Mouse (Mus musculus) MEL (cell line): ENCODE data around the gene Rasl11b. TPM values are rescaled to one million over a fixed set of nuclear protein-coding genes. Genes with fewer than 3 reads are reported as not detected.

Source experiments
- DNase-seq: peaks from one replicate; pipeline ENCODE4 v3.0.0; 2011; ENCODE audit warnings: low read depth, low spot score
- H3K27ac ChIP-seq: 2 replicates; pipeline ENCODE4 v1.5.1; 2012; ENCODE audit warnings: low read depth, mild to moderate bottlenecking, control low read depth, low read length, moderate library complexity; ENCODE audit not compliant: control insufficient read depth
- H3K27me3 ChIP-seq, 2 experiments: fragments of 150-350 bp in 1 of 2; sonication (generic) in 1 of 2; 2 replicates each; pipeline ENCODE4 v1.6.1; 2012; ENCODE audit warnings: low read length in 2 of 2, mild to moderate bottlenecking in 2 of 2, improper control_type of control experiment in 1 of 2, moderate library complexity in 1 of 2; ENCODE audit not compliant: insufficient read depth in 2 of 2, control insufficient read depth in 1 of 2
- H3K36me3 ChIP-seq, 2 experiments: 2 replicates each; pipeline ENCODE4 v1.6.1; 2012 to 2014; ENCODE audit warnings: low read length in 2 of 2, improper control_type of control experiment in 1 of 2, inconsistent platforms in 1 of 2, mild to moderate bottlenecking in 1 of 2; ENCODE audit not compliant: insufficient read depth in 2 of 2, control insufficient read depth in 1 of 2
- H3K4me1 ChIP-seq, 2 experiments: fragments of 150-350 bp in 1 of 2; sonication (generic) in 1 of 2; 2 replicates each; pipeline ENCODE4 v1.6.1; 2012; ENCODE audit warnings: low read length in 2 of 2, improper control_type of control experiment in 1 of 2, mild to moderate bottlenecking in 1 of 2; ENCODE audit not compliant: insufficient read depth in 2 of 2, control insufficient read depth in 1 of 2
- H3K4me3 ChIP-seq, 2 experiments: fragments of 150-350 bp in 1 of 2; sonication (generic) in 1 of 2; 2 replicates each; pipeline ENCODE4 v1.5.1; 2012; ENCODE audit warnings: low read depth in 2 of 2, low read length in 2 of 2, mild to moderate bottlenecking in 2 of 2, moderate library complexity in 2 of 2, control low read depth in 1 of 2, improper control_type of control experiment in 1 of 2; ENCODE audit not compliant: control insufficient read depth in 1 of 2, insufficient read depth in 1 of 2
- H3K79me2 ChIP-seq: 2 replicates; pipeline ENCODE4 v1.6.1; 2012; ENCODE audit warnings: mild to moderate bottlenecking, low read length, moderate library complexity; ENCODE audit not compliant: control insufficient read depth, poor library complexity, insufficient read depth
- H3K9ac ChIP-seq: 2 replicates; pipeline ENCODE4 v1.6.1; 2012; ENCODE audit warnings: low read depth, mild to moderate bottlenecking, control low read depth, low read length, moderate library complexity; ENCODE audit not compliant: control insufficient read depth, poor library complexity, severe bottlenecking
- H3K9me3 ChIP-seq: fragments of 150-350 bp; sonication (generic); replicated peaks from 2 replicates; pipeline ENCODE4 v1.6.1; 2012; ENCODE audit warnings: mild to moderate bottlenecking, low read length, improper control_type of control experiment, moderate library complexity; ENCODE audit not compliant: insufficient read depth
- BHLHE40 ChIP-seq: IDR thresholded peaks from 2 replicates; pipeline ENCODE4 v1.6.1; 2012; ENCODE audit warnings: low read depth, mild to moderate bottlenecking, inconsistent platforms, low read length, improper control_type of control experiment, borderline replicate concordance
- ELF1 ChIP-seq: IDR thresholded peaks from 2 replicates; pipeline ENCODE4 v1.6.1; 2014; ENCODE audit warnings: low read depth, mild to moderate bottlenecking, inconsistent platforms, low read length, improper control_type of control experiment, moderate library complexity
- EP300 ChIP-seq, 2 experiments: IDR thresholded peaks; 2 replicates each; pipeline ENCODE4 v1.6.1; 2011; ENCODE audit warnings: improper control_type of control experiment in 2 of 2, low read length in 2 of 2, low read depth in 1 of 2, mild to moderate bottlenecking in 1 of 2
- ETS1 ChIP-seq: IDR thresholded peaks from 2 replicates; pipeline ENCODE4 v1.6.1; 2012; ENCODE audit warnings: low read depth, mild to moderate bottlenecking, inconsistent platforms, low read length, improper control_type of control experiment, moderate library complexity
- GABPA ChIP-seq: IDR thresholded peaks from 2 replicates; pipeline ENCODE4 v1.6.1; 2012; ENCODE audit warnings: low read depth, mild to moderate bottlenecking, inconsistent platforms, low read length, improper control_type of control experiment, moderate library complexity
- GATA1 ChIP-seq: IDR thresholded peaks from 2 replicates; pipeline ENCODE4 v1.6.1; 2011; ENCODE audit warnings: low read depth, low read length, improper control_type of control experiment
- MAFK ChIP-seq: IDR thresholded peaks from 2 replicates; pipeline ENCODE4 v1.6.1; 2011; ENCODE audit warnings: low read depth, mild to moderate bottlenecking, low read length, improper control_type of control experiment, borderline replicate concordance
- MAZ ChIP-seq: IDR thresholded peaks from 2 replicates; pipeline ENCODE4 v1.6.1; 2012; ENCODE audit warnings: low read depth, mild to moderate bottlenecking, inconsistent platforms, low read length, improper control_type of control experiment
- MEF2A ChIP-seq: IDR thresholded peaks from 2 replicates; pipeline ENCODE4 v1.6.1; 2014; ENCODE audit warnings: low read depth, mild to moderate bottlenecking, inconsistent platforms, low read length, improper control_type of control experiment; ENCODE audit not compliant: poor library complexity, insufficient replicate concordance, severe bottlenecking; ENCODE audit errors: extremely low read depth
- MYC ChIP-seq: IDR thresholded peaks from 2 replicates; pipeline ENCODE4 v1.6.1; 2011; ENCODE audit warnings: low read depth, mild to moderate bottlenecking, low read length, improper control_type of control experiment, moderate library complexity
- NELFE ChIP-seq: IDR thresholded peaks from 2 replicates; pipeline ENCODE4 v1.6.1; 2011; ENCODE audit warnings: low read depth, low read length, improper control_type of control experiment
- POLR2AphosphoS5 ChIP-seq: IDR thresholded peaks from 2 replicates; pipeline ENCODE4 v1.6.1; 2012; ENCODE audit warnings: low read depth, borderline replicate concordance, mild to moderate bottlenecking, inconsistent platforms, low read length, moderate library complexity, mixed read lengths
- RCOR1 ChIP-seq: IDR thresholded peaks from 2 replicates; pipeline ENCODE4 v1.6.1; 2012; ENCODE audit warnings: low read depth, mild to moderate bottlenecking, inconsistent platforms, low read length, improper control_type of control experiment
- SIN3A ChIP-seq: IDR thresholded peaks from 2 replicates; pipeline ENCODE4 v1.6.1; 2012; ENCODE audit warnings: low read length, improper control_type of control experiment, inconsistent platforms
- SMC3 ChIP-seq: IDR thresholded peaks from 2 replicates; pipeline ENCODE4 v1.6.1; 2011; ENCODE audit warnings: low read depth, low read length, improper control_type of control experiment
- TAL1 ChIP-seq: IDR thresholded peaks from 2 replicates; pipeline ENCODE4 v1.6.1; 2012; ENCODE audit warnings: mild to moderate bottlenecking, inconsistent platforms, low read length, moderate library complexity, mixed read lengths
- TBP ChIP-seq: IDR thresholded peaks from 2 replicates; pipeline ENCODE4 v1.8.0; 2011; ENCODE audit warnings: low read depth, low read length, improper control_type of control experiment
- TCF12 ChIP-seq: IDR thresholded peaks from 2 replicates; pipeline ENCODE4 v1.6.1; 2014; ENCODE audit warnings: low read depth, mild to moderate bottlenecking, inconsistent platforms, low read length, improper control_type of control experiment, moderate library complexity
- USF2 ChIP-seq, 2 experiments: IDR thresholded peaks; 2 replicates each; pipeline ENCODE4 v1.6.1; 2011 to 2012; ENCODE audit warnings: improper control_type of control experiment in 2 of 2, low read length in 2 of 2, borderline replicate concordance in 1 of 2, inconsistent platforms in 1 of 2, low read depth in 1 of 2, mild to moderate bottlenecking in 1 of 2; ENCODE audit not compliant: insufficient read depth in 1 of 2
- ZKSCAN1 ChIP-seq: IDR thresholded peaks from 2 replicates; pipeline ENCODE4 v1.6.1; 2012; ENCODE audit warnings: low read depth, mild to moderate bottlenecking, inconsistent platforms, low read length, improper control_type of control experiment, moderate library complexity
- ZMIZ1 ChIP-seq: IDR thresholded peaks from 2 replicates; pipeline ENCODE4 v1.6.1; 2012; ENCODE audit warnings: low read depth, mild to moderate bottlenecking, inconsistent platforms, low read length, improper control_type of control experiment, moderate library complexity
- ZNF384 ChIP-seq: IDR thresholded peaks from 2 replicates; pipeline ENCODE4 v1.6.1; 2012; ENCODE audit warnings: low read depth, mild to moderate bottlenecking, inconsistent platforms, low read length, improper control_type of control experiment
- polyA plus RNA-seq, 2 experiments: library from polyadenylated mRNA; stranded (reverse) in 1 of 2; unstranded in 1 of 2; fragments of >175 nt in 1 of 2; fragments of >200 nt in 1 of 2; gene quantifications; 2 replicates each; pipeline versions ENCODE4 v1.2.1 to v1.2.4; 2012; ENCODE audit warnings: low replicate concordance in 2 of 2, low read depth in 1 of 2; ENCODE audit not compliant: insufficient read length in 2 of 2, insufficient read depth in 1 of 2, missing spikeins in 1 of 2
- total RNA-seq: library from RNA; depleted of rRNA; stranded (reverse); fragments of 300-350 nt; gene quantifications from 2 replicates; pipeline ENCODE4 v1.2.3, GENCODE M21; 2012

The Rasl11b gene
- total and polyA plus RNA-seq, 3 experiments, result 0.15 to 0.54 TPM; not detected in 1

DNA sequence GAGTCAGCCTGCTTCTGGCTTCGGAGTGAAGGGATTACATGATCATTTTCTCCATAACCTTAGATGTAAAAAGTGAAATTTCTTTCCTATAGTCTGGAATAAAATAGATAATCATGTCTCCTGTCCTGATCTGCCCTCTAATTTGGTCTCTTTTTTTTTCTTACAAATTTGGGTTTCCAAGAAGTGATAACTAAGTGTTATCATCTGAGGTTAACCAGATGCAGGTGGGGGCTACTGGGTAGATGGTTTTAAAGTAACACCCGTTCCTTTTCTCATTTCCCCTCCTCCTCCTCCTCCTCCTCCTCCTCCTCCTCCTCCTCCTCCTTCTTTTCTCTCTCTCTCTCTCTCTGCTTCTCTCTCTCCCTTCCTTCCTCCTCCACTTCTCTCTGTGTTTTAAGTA, 2.1 kb upstream of the Rasl11b start:
- Histone ChIP-seq H3K27me3 (no peaks in the 10 kb centered on the region; a peak in 2 of 4 replicates), H3K4me1 (peaks cover 2 to 23% of the 10 kb centered on the region in 2 experiments), H3K27ac (no peak overlapping the region), H3K4me3 (no peak overlapping the region), H3K79me2 (no peaks in the 10 kb centered on the region), H3K36me3 (peaks cover 0 to 12% of the 10 kb centered on the region in 2 experiments; a peak in 2 of 4 replicates), H3K9ac (no peak overlapping the region), H3K9me3 (no peaks in the 10 kb centered on the region)
- DNase-seq, result peak; percentile 17
- TF ChIP-seq MAZ (0 out of 2 replicates have a peak, but pooled peaks have one; percentile 39), RCOR1 (peak; percentile 65), ETS1 (0 out of 2 replicates have a peak, but pooled peaks have one; percentile 33), TBP (no peak), TCF12 (peak; percentile 53; the same call in 1 of the 2 replicates), EP300 (IDR thresholded peaks at IDR 0.05; ENCODE audit: low read depth in 1 of 2, low read length in 2 of 2) (peak in 1 of 2 experiments; percentile 67; a peak in 2 of 4 replicates), ZNF384 (peak; percentile 81), GABPA (no peak), GATA1 (peak; percentile 43)

DNA sequence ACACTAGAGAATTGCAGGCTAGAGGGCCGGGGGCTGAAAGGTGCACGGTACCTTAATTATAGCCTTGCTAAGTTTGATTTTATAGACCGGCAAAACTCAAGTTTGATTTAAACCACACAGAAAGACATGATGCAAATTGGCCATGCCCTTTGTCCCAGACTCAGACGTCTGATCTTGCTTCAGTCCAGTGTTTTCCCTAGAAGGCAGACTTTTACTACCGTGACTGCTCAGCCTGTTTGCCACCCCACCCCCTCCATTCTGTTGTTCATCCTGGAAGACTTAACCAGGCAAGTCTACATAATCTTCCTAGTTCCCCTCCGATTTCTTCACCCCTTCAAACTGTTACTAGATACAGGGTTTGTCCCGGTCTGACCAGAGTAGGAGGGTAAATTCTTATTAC, 1.5 kb upstream of the Rasl11b start:
- Histone ChIP-seq H3K27ac (no peak overlapping the region), H3K9me3 (no peaks in the 10 kb centered on the region), H3K4me3 (no peak overlapping the region), H3K9ac (no peak overlapping the region), H3K4me1 (peaks cover 2 to 23% of the 10 kb centered on the region in 2 experiments), H3K36me3 (peaks cover 0 to 12% of the 10 kb centered on the region in 2 experiments; a peak in 2 of 4 replicates), H3K79me2 (no peaks in the 10 kb centered on the region), H3K27me3 (no peaks in the 10 kb centered on the region; a peak in 1 of 4 replicates)
- DNase-seq, result no peak
- TF ChIP-seq MYC, result no peak
- no peak for TF ChIP-seq ZNF384
- TF ChIP-seq POLR2AphosphoS5, result no peak
- TF ChIP-seq MAFK, result no peak

- peak overlapping the region; percentile 50 for H3K4me3 ChIP-seq
- DNase-seq, result peak; percentile 63
- H3K9ac ChIP-seq, result peak overlapping the region; percentile 71
- TF ChIP-seq ZMIZ1, result no peak
- TF ChIP-seq TBP, result 0 out of 2 replicates have a peak, but pooled peaks have one; percentile 19
- TF ChIP-seq USF2 (IDR thresholded peaks at IDR 0.05; ENCODE audit: borderline replicate concordance in 1 of 2, insufficient read depth in 1 of 2, low read depth in 1 of 2, low read length in 2 of 2), result no peak
- TF ChIP-seq MEF2A, result no peak
- no peak for TF ChIP-seq BHLHE40
- TF ChIP-seq RCOR1, result peak; percentile 95
- TF ChIP-seq ZKSCAN1, result no peak
- no peak for TF ChIP-seq SMC3
- TF ChIP-seq GATA1, result peak; percentile 74
- peak; percentile 56 for TF ChIP-seq ETS1
- TF ChIP-seq TCF12, result peak; percentile 85
- TF ChIP-seq NELFE, result no peak
- no peak for TF ChIP-seq ELF1
- TF ChIP-seq SIN3A, result 0 out of 2 replicates have a peak, but pooled peaks have one; percentile 17
- no peak for TF ChIP-seq ZNF384
- TF ChIP-seq TAL1, result peak; percentile 75
Measured at GRCm38 (mm10) chr5:74194027-74194840, 852 bp upstream of the Rasl11b start.

More at GRCm38 (mm10) chr5:74194027-74194840, 852 bp upstream of the Rasl11b start:
- H3K79me2 ChIP-seq, result no peaks in the 10 kb centered on the region
- H3K4me1 ChIP-seq, result peaks cover 2 to 23% of the 10 kb centered on the region in 2 experiments
- no peaks in the 10 kb centered on the region for H3K9me3 ChIP-seq
- no peak overlapping the region for H3K27ac ChIP-seq
- no peaks in the 10 kb centered on the region; a peak in 1 of 4 replicates for H3K27me3 ChIP-seq
- H3K36me3 ChIP-seq, result peaks cover 0 to 12% of the 10 kb centered on the region in 2 experiments; a peak in 2 of 4 replicates
